Mouse (Mus musculus): ENCODE results near the gene Rad51.
A peak's percentile ranks its signal among the peaks of the same experiment; 100 is the strongest.

- TF ChIP-seq EP300 (IDR thresholded peaks at IDR 0.05; ENCODE audit: low read depth) (no peak), CTCF (IDR thresholded peaks at IDR 0.05; ENCODE audit: low read depth) (peak; percentile 27; the same call in 1 of the 2 replicates)
Measured at GRCm38 (mm10) chr2:119145199-119145598, 32.6 kb downstream of the Rad51 start.
